Mouse (Mus musculus): ENCODE data around the gene Kif1a.

Kif1a gene

DNA sequence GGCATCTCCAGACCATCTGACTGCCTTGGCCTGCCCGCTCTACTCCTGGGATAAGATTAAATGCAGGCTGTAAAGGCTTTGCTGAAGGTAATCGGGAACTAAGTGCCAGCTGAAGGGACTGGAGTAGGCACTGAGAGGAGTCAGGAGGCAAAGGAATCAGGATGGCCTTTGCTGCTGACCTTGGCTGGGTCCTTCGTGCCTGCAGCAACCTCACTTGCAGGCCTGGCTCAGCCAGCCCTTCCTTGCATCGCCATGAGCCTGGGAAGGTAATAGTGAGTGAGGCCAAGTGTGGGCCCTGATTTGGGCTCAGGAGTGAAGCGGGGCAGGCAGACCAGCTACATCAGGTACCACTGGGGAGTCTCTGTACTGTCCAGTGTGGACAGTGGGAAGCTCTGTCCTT, 2.8 kb downstream of the Kif1a start:
- no peak for DNase-seq (ENCODE audit: low read depth, low spot score)

DNA sequence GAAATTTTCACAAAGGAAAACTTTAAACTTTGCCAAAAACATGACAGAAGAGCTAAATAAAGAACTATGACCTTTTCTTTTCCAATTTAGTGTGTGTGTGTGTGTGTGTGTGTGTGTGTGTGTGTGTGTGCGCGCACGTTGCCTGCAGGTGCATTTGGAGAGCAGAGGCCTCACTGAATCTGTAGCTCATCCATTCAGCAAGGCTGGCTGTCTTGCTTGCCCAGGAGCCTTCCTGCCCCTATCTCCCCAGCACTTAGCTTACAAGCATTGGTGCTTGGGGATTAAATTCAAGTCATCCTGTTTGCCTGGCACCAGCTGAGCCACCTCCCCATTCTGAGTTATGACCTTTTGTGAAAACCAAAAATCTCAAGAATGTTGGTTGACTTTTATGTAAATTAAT, 9.2 kb downstream of the Kif1a start:
- no peak for DNase-seq (ENCODE audit: low read depth, low spot score)

DNA sequence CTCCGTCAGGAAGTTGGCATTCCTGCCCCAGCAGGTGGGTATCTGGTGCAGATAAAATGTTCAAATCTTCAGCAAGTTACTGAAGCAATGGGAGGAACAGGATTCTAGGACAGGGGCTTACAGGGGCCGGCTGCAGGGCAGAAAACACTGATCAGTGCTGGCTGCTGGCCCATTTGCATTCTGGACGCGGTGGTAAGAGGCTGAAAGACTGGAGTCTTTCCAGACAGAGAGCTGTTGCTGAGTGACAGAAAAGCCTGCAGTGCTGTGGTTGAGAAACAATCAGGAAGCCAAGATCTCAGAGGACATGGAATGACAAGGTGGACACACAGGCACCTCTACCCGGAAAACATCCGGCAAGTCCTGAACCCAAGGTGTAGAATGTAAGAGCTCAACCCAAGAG, 16.6 kb downstream of the Kif1a start:
- no peak for DNase-seq (ENCODE audit: low read depth, low spot score)

DNA sequence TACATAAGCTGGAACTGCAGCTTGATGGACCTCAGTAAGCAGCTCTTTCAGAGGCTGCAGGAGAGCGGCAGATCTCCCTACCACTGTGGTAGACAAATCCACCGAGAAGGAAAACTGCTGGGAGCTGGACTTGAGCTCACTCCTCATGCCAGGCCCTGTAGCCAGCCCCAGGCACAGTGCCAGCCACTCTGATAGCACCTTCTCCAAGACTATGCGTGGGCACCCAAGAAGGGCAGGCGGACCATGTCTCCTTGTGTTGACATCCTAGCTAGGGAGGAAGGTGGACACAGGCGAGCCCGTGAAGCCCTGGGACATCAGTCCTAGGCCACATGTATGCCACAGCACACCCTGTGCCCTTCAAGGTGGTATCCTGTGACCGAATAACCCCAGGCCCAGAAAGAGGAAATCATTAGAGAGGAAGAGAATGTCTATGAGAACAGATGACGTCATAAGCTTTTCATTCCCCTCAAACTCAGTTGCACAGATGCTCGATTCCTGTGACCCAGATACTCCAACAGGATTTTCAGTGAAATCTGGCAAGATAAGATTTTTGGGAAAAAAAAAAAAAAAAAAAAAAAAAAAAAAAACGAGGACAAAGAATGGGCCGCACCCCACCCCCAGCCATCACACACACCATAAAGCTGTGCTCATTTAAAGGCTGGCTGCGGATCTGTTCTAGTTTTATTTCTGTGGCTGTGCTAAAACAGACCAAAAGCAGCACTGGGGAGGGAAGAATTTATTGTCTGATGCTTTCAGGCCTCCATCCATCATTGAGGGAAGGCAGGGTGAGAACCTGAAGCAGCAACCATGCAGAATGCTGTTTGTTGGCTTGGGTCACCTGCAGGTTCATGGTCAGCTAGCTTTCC, 18.1 kb downstream of the Kif1a start:
- no peak for DNase-seq (ENCODE audit: low read depth, low spot score)

DNA sequence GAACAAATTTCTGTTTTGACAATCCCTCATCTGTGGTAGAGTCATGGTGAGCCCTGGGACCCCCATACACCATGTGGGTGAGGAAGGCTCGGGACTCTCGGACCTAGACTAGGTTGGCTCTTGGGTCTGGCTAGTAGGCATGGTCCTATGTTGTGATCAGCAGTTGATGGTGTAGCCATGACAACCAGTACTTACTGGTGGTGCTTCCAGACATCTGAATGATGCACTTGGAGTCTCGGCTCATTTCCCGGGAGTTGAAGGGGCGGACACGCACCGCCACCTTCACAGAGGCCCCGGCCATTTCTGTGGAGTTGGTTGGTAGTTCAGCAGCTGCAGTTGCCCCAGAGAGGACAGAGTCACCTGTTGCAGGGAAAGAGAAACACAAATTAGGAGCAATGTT, 19.6 kb downstream of the Kif1a start:
- DNase-seq (ENCODE audit: low read depth, low spot score): no peak

DNA sequence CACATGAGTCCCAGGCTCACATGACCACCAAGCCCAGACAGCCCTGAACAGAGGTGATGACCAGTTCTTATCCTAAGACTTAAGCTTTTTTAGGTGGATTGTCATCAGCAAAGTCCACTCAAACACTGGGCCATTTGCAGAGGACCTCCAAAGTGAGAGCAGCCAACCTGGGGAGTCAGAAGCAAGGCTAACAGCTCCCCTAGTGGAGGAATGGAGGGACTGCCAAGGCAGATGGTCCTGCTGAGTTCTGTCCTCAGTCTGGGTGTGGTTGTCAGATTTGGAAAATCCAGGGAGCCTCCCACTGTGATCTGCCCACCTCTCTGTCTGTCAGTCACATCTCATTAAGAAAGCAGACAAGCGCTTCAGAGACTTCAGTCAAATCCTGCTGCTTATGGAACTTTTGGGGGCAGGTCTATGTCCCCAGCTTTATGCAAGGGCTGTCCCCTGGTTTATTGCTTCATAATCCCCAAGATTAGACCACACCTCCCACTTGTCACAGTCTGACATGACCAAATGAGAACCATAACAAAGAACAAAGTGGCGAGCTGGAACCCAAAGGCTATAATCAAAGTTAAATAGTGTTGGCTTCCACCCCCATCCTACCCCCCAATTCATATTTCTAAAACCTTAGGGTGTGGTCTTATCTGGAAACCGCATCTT, 20.7 kb downstream of the Kif1a start:
- no peak for DNase-seq (ENCODE audit: low read depth, low spot score)

DNA sequence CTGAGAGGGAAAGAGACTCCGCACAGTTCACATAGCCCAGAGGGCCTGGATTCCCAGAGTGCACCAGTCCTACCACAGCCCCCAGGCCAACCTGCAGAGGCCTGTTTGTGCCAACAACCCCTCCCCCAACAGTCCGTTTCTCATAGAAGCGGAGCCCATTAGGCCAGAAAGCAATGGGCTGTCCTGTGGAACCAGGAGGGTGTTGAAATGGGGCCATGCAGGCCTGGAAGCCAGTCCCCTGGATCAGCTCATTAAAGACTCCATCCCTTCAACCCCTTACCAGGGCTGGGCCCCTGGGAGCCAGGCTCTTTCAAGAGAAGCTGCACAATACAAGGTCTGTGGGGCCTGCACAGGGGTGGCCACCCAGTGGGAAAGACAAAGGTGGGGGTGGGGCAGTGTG, 22.1 kb downstream of the Kif1a start:
- no peak for DNase-seq (ENCODE audit: low read depth, low spot score)

DNA sequence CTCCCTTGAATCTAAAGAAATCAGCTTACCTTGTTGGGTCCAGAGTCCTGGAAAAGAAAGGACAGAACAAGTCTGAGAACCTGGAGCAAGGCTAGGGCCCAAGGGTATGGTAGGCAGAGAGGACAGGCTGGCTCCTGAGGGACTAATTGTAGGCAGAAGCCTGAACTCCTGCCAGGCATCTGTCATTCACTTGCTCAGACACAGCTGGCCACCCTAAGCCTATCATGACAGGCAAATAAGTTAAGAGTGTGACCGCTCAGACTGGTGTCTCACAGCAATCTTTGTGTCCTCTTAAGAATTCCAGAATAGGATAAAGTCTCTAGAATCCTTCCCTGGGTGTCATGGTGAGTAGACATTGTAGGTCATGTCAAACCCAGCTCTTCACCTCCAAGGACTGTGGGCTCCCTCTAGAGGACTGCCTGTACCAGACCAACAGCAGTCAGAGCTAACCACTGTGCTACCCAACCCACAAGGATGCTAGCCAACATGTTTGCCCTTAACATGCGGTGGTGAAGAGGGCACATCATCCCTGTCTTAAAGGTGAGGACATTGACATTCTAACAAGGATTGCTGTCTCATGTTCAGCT, 29.4 kb downstream of the Kif1a start:
- DNase-seq (ENCODE audit: low read depth, low spot score): no peak

DNA sequence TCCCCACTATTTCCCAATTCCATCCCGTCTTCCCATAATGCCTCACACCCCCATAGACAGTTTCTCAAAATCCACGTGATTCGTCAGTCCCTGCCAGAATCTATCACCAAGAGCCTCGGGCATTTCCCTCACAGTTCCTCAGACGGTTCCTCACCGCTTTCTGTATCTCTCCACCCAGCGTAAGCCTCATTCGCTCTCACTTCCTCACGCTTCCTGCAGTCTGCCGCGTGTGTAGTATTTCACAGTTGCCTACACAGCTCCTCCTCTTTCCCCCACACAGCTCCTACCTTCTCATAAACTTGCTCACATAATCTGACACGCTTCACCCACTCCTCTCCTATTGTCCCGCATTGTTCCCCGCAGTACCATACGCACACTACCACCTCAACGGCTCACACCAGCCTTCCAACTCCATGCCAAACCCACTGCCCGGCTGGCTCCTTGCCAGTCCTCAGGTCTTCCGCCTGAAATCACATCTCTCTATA, 30.2 kb downstream of the Kif1a start:
- DNase-seq (ENCODE audit: low read depth, low spot score): no peak

DNA sequence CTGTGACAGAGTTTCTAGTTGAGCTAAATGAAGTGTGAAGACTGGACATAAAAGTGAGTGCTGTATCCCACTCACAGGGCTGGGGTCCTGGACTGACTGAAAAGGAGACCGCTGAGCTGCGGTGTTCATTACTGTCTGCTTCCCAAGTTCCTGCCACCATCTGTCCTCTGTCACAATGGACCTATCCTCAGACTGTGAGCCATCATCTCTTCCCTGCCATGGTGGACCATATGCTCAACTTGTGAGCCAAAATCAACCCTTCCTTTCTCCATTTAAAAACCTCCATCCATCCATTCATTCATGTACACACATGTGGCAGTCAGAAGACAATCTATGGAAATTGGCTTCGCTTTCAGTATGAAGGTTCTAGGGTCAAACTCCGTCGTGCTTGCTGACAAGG, 30.9 kb downstream of the Kif1a start:
- no peak for DNase-seq (ENCODE audit: low read depth, low spot score)

DNA sequence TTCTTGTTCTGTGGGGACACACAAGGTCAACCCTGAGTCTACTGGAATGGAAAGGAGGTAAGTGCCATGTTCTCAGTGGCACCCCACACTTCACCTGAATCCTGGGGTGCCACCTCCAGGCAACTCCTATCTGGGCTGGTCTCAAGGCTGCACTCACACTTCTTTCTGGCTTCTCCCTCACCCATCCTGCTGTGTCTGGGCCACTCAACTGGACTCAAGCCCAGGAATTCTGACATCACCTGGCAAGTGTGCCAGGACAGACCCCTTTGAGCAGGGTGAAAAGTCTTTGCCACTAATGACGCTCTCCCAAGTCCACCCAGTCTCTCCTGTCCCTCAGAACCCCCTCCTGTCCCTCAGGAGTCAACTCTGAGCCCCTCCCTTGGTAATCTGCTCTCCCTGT, 33.2 kb downstream of the Kif1a start:
- DNase-seq (ENCODE audit: low read depth, low spot score): no peak

DNA sequence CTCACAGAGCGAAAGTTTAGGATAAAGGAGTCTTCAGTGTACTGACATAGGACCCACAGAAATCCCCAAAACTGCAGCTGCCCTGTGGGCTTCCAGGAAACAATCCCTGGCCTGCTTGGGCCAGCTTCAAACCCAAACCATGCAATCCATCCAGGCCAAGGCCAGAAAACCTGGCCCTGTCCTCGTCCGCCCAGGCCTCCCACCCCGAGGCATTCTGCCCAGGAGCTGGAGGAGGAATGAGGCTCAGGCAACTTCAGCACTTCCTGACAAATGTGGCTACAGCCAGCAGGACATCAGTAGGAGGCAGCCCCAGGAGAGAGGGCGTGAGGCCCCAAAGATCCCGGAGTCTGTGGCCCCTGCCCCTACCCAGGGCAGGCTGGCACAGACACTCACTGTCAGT, 36.1 kb downstream of the Kif1a start:
- no peak for DNase-seq (ENCODE audit: low read depth, low spot score)

DNA sequence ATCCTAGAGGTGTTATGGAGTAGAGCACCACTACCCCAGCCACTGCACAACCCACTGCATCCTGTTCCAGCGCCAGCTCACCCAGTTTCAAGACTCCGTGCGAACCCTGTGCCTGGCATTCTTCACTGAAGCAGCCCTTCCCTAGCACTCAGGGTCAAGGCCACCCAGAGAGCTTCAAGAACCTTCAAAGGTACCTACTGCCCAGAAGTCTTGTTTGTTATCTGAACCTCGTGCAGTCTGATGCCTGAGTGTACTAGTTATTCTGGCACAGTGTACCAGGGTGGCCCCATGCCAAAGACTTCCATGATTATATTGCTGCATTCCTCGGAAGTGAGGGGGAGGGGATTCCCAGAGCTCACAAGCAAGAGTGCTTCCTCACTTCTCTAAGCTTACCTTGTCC, 38.1 kb downstream of the Kif1a start:
- no peak for DNase-seq (ENCODE audit: low read depth, low spot score)

DNA sequence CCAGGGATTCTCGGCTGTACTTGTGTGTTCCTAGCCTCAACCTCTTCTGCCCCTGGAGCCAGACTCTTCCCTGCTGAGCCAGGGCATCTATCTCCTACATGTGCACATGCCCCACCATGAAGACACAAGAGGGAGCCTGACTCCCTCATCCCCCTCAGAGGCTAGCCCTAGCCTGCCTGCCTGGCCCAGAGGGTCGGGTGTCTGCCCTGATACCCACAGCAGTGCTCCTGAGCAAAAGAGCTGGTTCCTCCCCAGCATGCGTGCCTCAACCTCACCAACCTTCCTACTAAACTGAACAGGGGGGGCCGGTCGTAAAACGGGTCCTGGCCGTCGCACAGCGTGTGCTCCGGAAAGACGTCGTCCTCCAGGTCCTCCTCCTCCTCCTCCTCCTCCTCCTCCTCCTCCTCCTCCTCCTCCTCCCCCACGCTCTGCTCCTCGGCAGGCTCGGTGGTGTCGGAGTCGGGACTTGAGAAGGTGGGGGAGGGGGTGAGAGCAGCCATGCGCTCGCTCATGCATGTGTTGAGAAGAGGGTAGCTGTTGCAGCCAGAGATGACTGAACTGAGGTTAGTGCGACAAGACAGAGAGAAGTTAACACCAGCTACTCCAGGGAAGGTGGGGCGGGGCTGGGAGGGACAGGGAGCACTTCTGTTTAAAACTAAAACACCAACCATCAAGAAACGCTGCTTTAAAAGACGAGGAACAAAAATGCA, 50.5 kb downstream of the Kif1a start:
- DNase-seq (ENCODE audit: low read depth, low spot score): no peak

DNA sequence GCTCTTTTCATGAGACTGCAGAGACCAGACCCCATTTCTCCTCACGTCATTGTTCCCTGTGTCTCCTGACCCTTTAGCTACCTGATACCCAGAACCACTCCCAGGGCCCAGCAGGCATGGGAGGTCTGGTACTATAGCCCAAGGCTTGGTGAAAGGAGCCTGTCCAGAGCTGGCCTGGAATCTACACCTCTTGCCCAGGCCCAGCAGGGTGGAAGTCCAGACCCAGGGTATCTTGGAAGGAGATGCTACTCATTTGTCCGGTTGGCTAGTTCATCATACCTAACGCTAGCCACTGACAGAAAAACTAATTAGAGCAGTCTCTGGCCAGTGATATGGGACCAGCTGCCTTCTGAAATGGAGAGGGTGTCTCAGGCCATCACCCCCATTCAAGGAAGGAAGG, 51.7 kb downstream of the Kif1a start:
- DNase-seq (ENCODE audit: low read depth, low spot score): no peak

DNA sequence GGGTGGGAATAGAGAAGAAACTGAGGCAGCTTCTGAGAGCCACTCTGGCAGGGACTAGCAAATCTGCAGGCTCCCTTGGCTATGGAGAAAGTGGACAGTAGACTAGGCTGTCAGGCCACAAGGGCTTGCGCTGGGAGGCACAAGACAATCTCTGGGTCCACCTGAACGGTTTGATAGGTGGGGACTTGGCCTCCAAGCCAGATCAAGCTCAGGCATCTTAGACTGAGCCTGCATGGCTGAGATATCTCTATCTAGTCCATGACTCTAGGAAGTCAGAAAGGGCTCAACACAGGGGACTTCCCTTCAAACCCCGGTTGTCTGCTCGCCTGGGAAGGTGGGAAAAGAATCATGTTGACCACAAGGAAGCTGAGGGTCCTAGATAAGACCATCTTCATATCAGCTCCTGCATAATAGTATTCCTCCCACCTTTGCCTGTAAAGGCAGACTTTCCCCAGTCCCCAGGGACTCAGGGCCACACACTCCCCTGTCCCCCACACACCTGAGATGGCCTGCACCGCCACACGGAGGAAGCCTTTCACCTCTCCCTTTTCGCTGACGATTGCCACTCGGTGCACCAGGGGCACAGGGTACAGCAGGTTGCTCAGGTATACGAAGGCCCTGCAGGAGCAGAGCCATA, 55.5 kb downstream of the Kif1a start:
- no peak for DNase-seq (ENCODE audit: low read depth, low spot score)

DNA sequence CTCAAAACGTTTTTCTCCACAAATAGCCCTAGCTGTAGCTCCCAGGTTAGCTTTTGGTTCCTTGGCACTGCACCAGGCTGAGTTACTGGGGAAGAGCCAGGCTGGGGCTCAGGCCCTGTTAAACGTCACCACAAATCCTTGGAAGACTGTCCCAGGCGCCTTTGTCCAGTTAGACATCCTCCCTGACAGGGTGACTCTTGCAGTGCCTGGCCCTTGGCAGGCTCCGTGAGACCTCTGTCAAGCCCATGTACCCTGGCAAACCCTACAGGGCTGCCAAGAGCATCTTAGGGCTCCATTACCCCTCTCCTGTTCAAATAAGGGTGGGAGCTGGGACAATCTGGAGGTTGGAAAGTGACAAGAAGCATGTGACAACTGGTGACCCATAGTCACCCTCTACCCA, 65.8 kb downstream of the Kif1a start:
- DNase-seq (ENCODE audit: low read depth, low spot score): no peak

DNA sequence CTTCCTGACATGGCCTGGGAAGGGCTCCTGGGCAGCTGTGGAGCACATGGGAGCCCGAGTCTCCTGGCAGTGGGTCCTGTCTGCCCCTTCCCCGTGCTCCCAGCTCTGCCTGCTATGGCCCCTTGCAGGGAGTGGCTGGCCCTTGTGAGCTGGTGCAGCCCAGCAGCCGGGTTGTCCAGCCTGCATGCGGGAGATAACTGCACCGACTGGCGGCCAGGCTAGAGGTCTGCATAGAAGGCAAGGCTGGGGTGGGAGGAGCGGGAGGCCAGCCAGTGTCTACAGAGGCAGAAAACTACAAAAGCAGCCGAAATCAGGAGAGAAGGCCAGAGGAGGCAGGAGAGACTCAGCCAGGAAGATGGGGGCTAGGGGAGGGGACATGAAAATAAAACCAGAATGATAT, 67.8 kb downstream of the Kif1a start:
- DNase-seq (ENCODE audit: low read depth, low spot score): no peak

DNA sequence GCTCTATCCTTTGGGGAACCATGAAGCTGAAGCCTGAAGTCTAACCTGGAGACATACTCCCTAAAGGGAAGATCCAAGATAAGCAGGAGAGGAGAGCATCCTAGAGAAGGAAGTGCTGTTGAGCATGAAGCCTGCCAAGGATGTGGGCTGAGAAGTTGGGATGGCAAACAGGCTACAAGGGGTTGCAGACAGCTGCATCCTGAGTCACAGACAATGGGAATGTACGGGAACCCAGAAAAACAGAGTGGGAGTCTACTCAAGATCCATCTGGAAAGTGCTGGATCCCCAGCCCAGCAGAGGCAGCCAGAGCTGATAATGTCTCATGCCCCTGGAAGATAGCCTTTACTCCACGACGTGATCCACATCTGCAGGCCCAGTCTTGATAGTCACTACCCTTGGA, 70.6 kb downstream of the Kif1a start:
- no peak for DNase-seq (ENCODE audit: low read depth, low spot score)

DNA sequence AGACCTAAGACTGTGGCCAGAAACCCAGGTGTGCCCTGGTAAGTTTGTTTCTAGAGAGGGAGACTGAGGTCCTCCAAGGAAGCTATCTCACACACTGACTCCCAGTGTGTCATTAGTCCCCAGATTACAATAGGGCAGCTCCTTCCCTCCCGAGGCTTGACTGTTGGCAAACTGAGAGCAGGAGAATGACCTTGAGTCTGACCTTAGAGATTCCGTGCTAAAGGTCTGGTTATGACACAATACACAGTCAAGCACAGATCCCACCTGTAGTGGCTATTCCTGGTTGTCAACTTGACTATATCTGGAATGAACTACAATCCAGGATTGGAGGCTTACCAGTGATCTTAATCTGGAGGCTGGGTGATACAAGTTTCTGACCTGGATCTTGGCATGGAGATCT, 71.7 kb downstream of the Kif1a start:
- DNase-seq (ENCODE audit: low read depth, low spot score): no peak

DNA sequence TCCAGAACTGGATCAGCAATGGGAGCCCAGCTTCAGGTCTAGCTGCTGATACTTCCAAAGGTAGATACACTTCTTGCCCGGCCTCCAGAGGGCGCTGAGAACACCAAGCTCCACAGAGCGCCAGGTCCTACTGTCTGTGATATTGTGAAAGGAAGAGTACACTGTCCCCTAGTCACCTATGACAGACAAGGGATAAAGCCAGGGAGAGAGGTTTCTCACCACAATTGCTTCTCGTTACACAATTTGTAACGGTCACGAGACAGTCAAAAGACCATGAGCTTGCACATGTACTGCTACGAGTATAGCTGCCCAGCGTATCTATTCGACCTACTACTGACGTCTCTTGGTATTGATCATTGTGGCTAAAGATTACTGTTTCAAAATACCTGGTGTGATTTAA, 72.4 kb downstream of the Kif1a start:
- no peak for DNase-seq (ENCODE audit: low read depth, low spot score)

DNA sequence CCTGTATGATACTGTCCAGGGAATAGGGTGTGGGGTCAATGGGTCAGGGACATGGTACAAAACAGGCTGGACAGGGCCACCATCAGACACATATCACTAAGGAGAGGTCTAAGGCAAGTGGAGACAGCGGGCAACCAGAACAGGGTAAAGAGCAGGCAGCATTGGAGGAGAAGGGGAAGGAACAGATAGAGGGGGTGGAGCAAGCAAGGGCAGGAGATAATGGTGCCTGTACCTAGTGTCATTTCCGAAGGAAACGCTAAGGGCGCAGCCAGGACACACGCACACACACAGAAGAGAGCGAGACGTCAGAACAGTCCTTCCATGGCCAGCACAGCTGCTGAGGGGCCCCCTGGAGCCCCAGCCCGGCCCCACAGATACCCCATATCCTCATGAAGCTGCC, 75.2 kb downstream of the Kif1a start:
- no peak for DNase-seq (ENCODE audit: low read depth, low spot score)

Measured in retina, postnatal 7 days (tissue).